Mouse (Mus musculus) liver, embryonic 12.5 days (tissue): ENCODE results near the gene Cradd. TPM values are rescaled to one million over a fixed set of nuclear protein-coding genes. Genes with fewer than 3 reads are reported as not detected.

Experiments
- ATAC-seq: fragments of 200-750 bp; cut with Nextera tagmentation; 2 replicates; pipeline ENCODE4 v1.8.0; 2017; ENCODE audit warnings: moderate number of reproducible peaks, mild to moderate bottlenecking, moderate library complexity
- H3K27ac ChIP-seq: fragments of 300-500 bp; sonication (generic); 2 replicates; pipeline ENCODE4 v1.5.1; 2016; ENCODE audit warnings: mild to moderate bottlenecking
- H3K27me3 ChIP-seq: fragments of 300-500 bp; sonication (generic); replicated peaks from 2 replicates; pipeline ENCODE4 v1.6.1; 2016; ENCODE audit warnings: mild to moderate bottlenecking, moderate library complexity
- H3K36me3 ChIP-seq: fragments of 300-500 bp; sonication (generic); 2 replicates; pipeline ENCODE4 v1.6.1; 2016; ENCODE audit warnings: mild to moderate bottlenecking, moderate library complexity
- H3K4me1 ChIP-seq: fragments of 300-500 bp; sonication (generic); 2 replicates; pipeline ENCODE4 v1.6.1; 2016
- H3K4me2 ChIP-seq: fragments of 300-500 bp; sonication (generic); 2 replicates; pipeline ENCODE4 v1.6.1; 2016; ENCODE audit warnings: mild to moderate bottlenecking, moderate library complexity
- H3K4me3 ChIP-seq: fragments of 300-500 bp; sonication (generic); 2 replicates; pipeline ENCODE4 v1.5.1; 2016; ENCODE audit warnings: mild to moderate bottlenecking, moderate library complexity
- H3K9ac ChIP-seq: fragments of 300-500 bp; sonication (generic); 2 replicates; pipeline ENCODE4 v1.6.1; 2016; ENCODE audit warnings: mild to moderate bottlenecking, moderate library complexity
- H3K9me3 ChIP-seq: fragments of 300-500 bp; sonication (generic); replicated peaks from 2 replicates; pipeline ENCODE4 v1.6.1; 2016; ENCODE audit warnings: mild to moderate bottlenecking, moderate library complexity
- WGBS: fragments of 180-500 bp; shearing (Covaris S2); methylation state at CpG from one replicate; pipeline ENCODE4 v1.1.7; 2016; ENCODE audit not compliant: insufficient replicate concordance; 5-methylcytosine and 5-hydroxymethylcytosine counted together
- polyA plus RNA-seq: library from polyadenylated mRNA; unstranded; fragments of >200 nt; fragmentation: Nextera tagmentation; extraction: Ambion mirVana; gene quantifications from 2 replicates; pipeline ENCODE4 v1.2.1, GENCODE M21; 2016

Gene Cradd
- polyA plus RNA-seq, 1 experiment from 2014 or later: 5.0 TPM

GRCm38 (mm10) chr10:95223211-95223610, 100.7 kb downstream of the Cradd start:
- H3K9ac ChIP-seq: no peak overlapping the region
- no peak overlapping the region for H3K4me3 ChIP-seq
- H3K36me3 ChIP-seq: no peaks in the 10 kb centered on the region
- no peaks in the 10 kb centered on the region for H3K4me1 ChIP-seq
- H3K9me3 ChIP-seq: no peaks in the 10 kb centered on the region
- H3K27me3 ChIP-seq: no peaks in the 10 kb centered on the region
- no peak overlapping the region for H3K4me2 ChIP-seq
- WGBS: 69% methylated on average over 16 of the region's 16 CpGs
- H3K27ac ChIP-seq: no peak overlapping the region
- no peak for ATAC-seq

GRCm38 (mm10) chr10:95221914-95222313, 102.0 kb downstream of the Cradd start:
- 75% methylated on average over 9 of the region's 9 CpGs for WGBS
- Histone ChIP-seq H3K9me3 (no peaks in the 10 kb centered on the region), H3K9ac (no peak overlapping the region), H3K4me3 (no peak overlapping the region), H3K36me3 (no peaks in the 10 kb centered on the region), H3K4me2 (no peak overlapping the region), H3K4me1 (no peaks in the 10 kb centered on the region), H3K27ac (no peak overlapping the region), H3K27me3 (no peaks in the 10 kb centered on the region)
- ATAC-seq: no peak

- H3K27ac ChIP-seq: no peak overlapping the region
- no peak for ATAC-seq
- H3K36me3 ChIP-seq: no peaks in the 10 kb centered on the region
- no peaks in the 10 kb centered on the region for H3K27me3 ChIP-seq
- no peak overlapping the region for H3K4me2 ChIP-seq
- H3K4me1 ChIP-seq: no peaks in the 10 kb centered on the region
- H3K9ac ChIP-seq: no peak overlapping the region
- no peak overlapping the region for H3K4me3 ChIP-seq
- no peaks in the 10 kb centered on the region for H3K9me3 ChIP-seq
- 59% methylated on average over 3 of the region's 3 CpGs for WGBS
These were observed 103.4 kb downstream of the Cradd start for GRCm38 (mm10) chr10:95220536-95220935.

- no peak overlapping the region for H3K27ac ChIP-seq
- WGBS: 79% methylated on average over 9 of the region's 9 CpGs
- no peak overlapping the region for H3K4me3 ChIP-seq
- H3K27me3 ChIP-seq: no peaks in the 10 kb centered on the region
- H3K4me1 ChIP-seq: no peaks in the 10 kb centered on the region
- no peak for ATAC-seq
- no peak overlapping the region for H3K9ac ChIP-seq
- no peak overlapping the region for H3K4me2 ChIP-seq
- H3K36me3 ChIP-seq: no peaks in the 10 kb centered on the region
- H3K9me3 ChIP-seq: no peaks in the 10 kb centered on the region
These were observed 105.3 kb downstream of the Cradd start for GRCm38 (mm10) chr10:95218683-95219060.

GRCm38 (mm10) chr10:95217956-95218682, 105.8 kb downstream of the Cradd start:
- Histone ChIP-seq H3K9me3 (no peaks in the 10 kb centered on the region), H3K4me2 (no peak overlapping the region), H3K4me3 (no peak overlapping the region), H3K27me3 (no peaks in the 10 kb centered on the region), H3K36me3 (no peaks in the 10 kb centered on the region), H3K9ac (no peak overlapping the region), H3K4me1 (no peaks in the 10 kb centered on the region), H3K27ac (no peak overlapping the region)
- 45% methylated on average over 18 of the region's 18 CpGs for WGBS
- no peak for ATAC-seq

GRCm38 (mm10) chr10:95215324-95215723, 108.6 kb downstream of the Cradd start:
- no peaks in the 10 kb centered on the region for H3K9me3 ChIP-seq
- no peak overlapping the region for H3K4me3 ChIP-seq
- peaks cover 8% of the 10 kb centered on the region for H3K4me1 ChIP-seq
- no peak overlapping the region for H3K9ac ChIP-seq
- no peak for ATAC-seq
- H3K4me2 ChIP-seq: no peak overlapping the region
- no peaks in the 10 kb centered on the region for H3K36me3 ChIP-seq
- H3K27ac ChIP-seq: no peak overlapping the region
- WGBS: 81% methylated on average over 15 of the region's 15 CpGs
- H3K27me3 ChIP-seq: no peaks in the 10 kb centered on the region

- WGBS: 55% methylated on average over 9 of the region's 9 CpGs
- H3K27ac ChIP-seq: no peak overlapping the region
- no peak for ATAC-seq
These were observed 110.1 kb downstream of the Cradd start for GRCm38 (mm10) chr10:95213820-95214219.

GRCm38 (mm10) chr10:95213311-95213710, 110.6 kb downstream of the Cradd start:
- no peaks in the 10 kb centered on the region for H3K9me3 ChIP-seq
- H3K9ac ChIP-seq: no peak overlapping the region
- peaks cover 8% of the 10 kb centered on the region for H3K4me1 ChIP-seq
- no peak for ATAC-seq
- no peaks in the 10 kb centered on the region for H3K27me3 ChIP-seq
- WGBS: 68% methylated on average over 8 of the region's 8 CpGs
- no peaks in the 10 kb centered on the region for H3K36me3 ChIP-seq
- no peak overlapping the region for H3K4me2 ChIP-seq
- H3K4me3 ChIP-seq: no peak overlapping the region
- H3K27ac ChIP-seq: no peak overlapping the region

More at GRCm38 (mm10) chr10:95213820-95214219, 110.1 kb downstream of the Cradd start:
- Histone ChIP-seq H3K4me3 (no peak overlapping the region), H3K4me1 (peaks cover 8% of the 10 kb centered on the region), H3K4me2 (no peak overlapping the region), H3K27me3 (no peaks in the 10 kb centered on the region), H3K36me3 (no peaks in the 10 kb centered on the region), H3K9me3 (no peaks in the 10 kb centered on the region), H3K9ac (no peak overlapping the region)

GRCm38 (mm10) chr10:95211660-95212059, 112.3 kb downstream of the Cradd start:
- no peak overlapping the region for H3K27ac ChIP-seq
- WGBS: 84% methylated on average over 8 of the region's 8 CpGs

GRCm38 (mm10) chr10:95210664-95211372, 113.1 kb downstream of the Cradd start:
- 0 out of 2 replicates have a peak overlapping the region, but pooled peaks have one; percentile 58 for H3K27ac ChIP-seq
- ATAC-seq: peak; percentile 65; the same call in 1 of the 2 replicates

More at GRCm38 (mm10) chr10:95211660-95212059, 112.3 kb downstream of the Cradd start:
- Histone ChIP-seq H3K27me3 (no peaks in the 10 kb centered on the region), H3K4me1 (peaks cover 8% of the 10 kb centered on the region), H3K9me3 (no peaks in the 10 kb centered on the region), H3K36me3 (no peaks in the 10 kb centered on the region), H3K9ac (no peak overlapping the region), H3K4me2 (no peak overlapping the region), H3K4me3 (no peak overlapping the region)
- ATAC-seq: no peak

GRCm38 (mm10) chr10:95210167-95210566, 113.8 kb downstream of the Cradd start:
- peaks cover 8% of the 10 kb centered on the region for H3K4me1 ChIP-seq
- H3K27ac ChIP-seq: no peak overlapping the region
- H3K9ac ChIP-seq: no peak overlapping the region
- H3K4me3 ChIP-seq: no peak overlapping the region
- no peaks in the 10 kb centered on the region for H3K36me3 ChIP-seq
- ATAC-seq: no peak
- WGBS: 52% methylated on average over 4 of the region's 4 CpGs
- H3K27me3 ChIP-seq: no peaks in the 10 kb centered on the region
- H3K9me3 ChIP-seq: no peaks in the 10 kb centered on the region
- no peak overlapping the region for H3K4me2 ChIP-seq

More at GRCm38 (mm10) chr10:95210664-95211372, 113.1 kb downstream of the Cradd start:
- Histone ChIP-seq H3K27me3 (no peaks in the 10 kb centered on the region), H3K9me3 (no peaks in the 10 kb centered on the region), H3K4me3 (no peak overlapping the region), H3K4me2 (no peak overlapping the region), H3K9ac (no peak overlapping the region), H3K4me1 (peaks cover 8% of the 10 kb centered on the region), H3K36me3 (no peaks in the 10 kb centered on the region)
- 63% methylated on average over 7 of the region's 7 CpGs for WGBS

- no peak overlapping the region for H3K27ac ChIP-seq
- H3K9me3 ChIP-seq: no peaks in the 10 kb centered on the region
- no peak overlapping the region for H3K4me2 ChIP-seq
- no peak overlapping the region for H3K4me3 ChIP-seq
- H3K4me1 ChIP-seq: peaks cover 9% of the 10 kb centered on the region
- no peak overlapping the region for H3K9ac ChIP-seq
- 78% methylated on average over 8 of the region's 8 CpGs for WGBS
- no peaks in the 10 kb centered on the region for H3K27me3 ChIP-seq
- no peak for ATAC-seq
- H3K36me3 ChIP-seq: no peaks in the 10 kb centered on the region
These were observed 116.5 kb downstream of the Cradd start for GRCm38 (mm10) chr10:95207423-95207822.
